Mouse (Mus musculus): Measurements from ENCODE around the gene Abr.

Abr gene

GRCm38 (mm10) chr11:76569436-76569835 lies 52.7 kb downstream of the Abr start:
- DNase-seq (ENCODE audit: low read depth, low spot score): no peak

- DNase-seq (ENCODE audit: low read depth, low spot score): no peak
These were observed 56.0 kb downstream of the Abr start for GRCm38 (mm10) chr11:76566081-76566480.

GRCm38 (mm10) chr11:76562584-76562983 lies 59.5 kb downstream of the Abr start:
- no peak for DNase-seq (ENCODE audit: low read depth, low spot score)

- DNase-seq (ENCODE audit: low read depth, low spot score): peak; percentile 54
These were observed 59.9 kb downstream of the Abr start for GRCm38 (mm10) chr11:76562165-76562564.

GRCm38 (mm10) chr11:76557837-76558236 lies 64.3 kb downstream of the Abr start:
- no peak for DNase-seq (ENCODE audit: low read depth, low spot score)

- DNase-seq (ENCODE audit: low read depth, low spot score): no peak
These were observed 73.9 kb downstream of the Abr start for GRCm38 (mm10) chr11:76548153-76548721.

- DNase-seq (ENCODE audit: low read depth, low spot score): no peak
These were observed 74.7 kb downstream of the Abr start for GRCm38 (mm10) chr11:76547420-76547819.

GRCm38 (mm10) chr11:76546431-76546830 lies 75.7 kb downstream of the Abr start:
- no peak for DNase-seq (ENCODE audit: low read depth, low spot score)

- peak; percentile 35 for DNase-seq (ENCODE audit: low read depth, low spot score)
These were observed 78.8 kb downstream of the Abr start for GRCm38 (mm10) chr11:76543300-76543699.

GRCm38 (mm10) chr11:76540973-76541372 lies 81.1 kb downstream of the Abr start:
- DNase-seq (ENCODE audit: low read depth, low spot score): peak; percentile 53

GRCm38 (mm10) chr11:76537401-76537800 lies 84.7 kb downstream of the Abr start:
- DNase-seq (ENCODE audit: low read depth, low spot score): no peak

- DNase-seq (ENCODE audit: low read depth, low spot score): peak; percentile 74
These were observed 85.3 kb downstream of the Abr start for GRCm38 (mm10) chr11:76536576-76537354.

GRCm38 (mm10) chr11:76532001-76532400 lies 90.1 kb downstream of the Abr start:
- no peak for DNase-seq (ENCODE audit: low read depth, low spot score)

GRCm38 (mm10) chr11:76530966-76531678 lies 91.0 kb downstream of the Abr start:
- DNase-seq (ENCODE audit: low read depth, low spot score): no peak

GRCm38 (mm10) chr11:76530168-76530935 lies 91.8 kb downstream of the Abr start:
- DNase-seq (ENCODE audit: low read depth, low spot score): no peak

GRCm38 (mm10) chr11:76529352-76530141 lies 92.6 kb downstream of the Abr start:
- peak; percentile 52 for DNase-seq (ENCODE audit: low read depth, low spot score)

GRCm38 (mm10) chr11:76525646-76526351 lies 96.3 kb downstream of the Abr start:
- DNase-seq (ENCODE audit: low read depth, low spot score): no peak

GRCm38 (mm10) chr11:76524947-76525346 lies 97.2 kb downstream of the Abr start:
- peak; percentile 77 for DNase-seq (ENCODE audit: low read depth, low spot score)

GRCm38 (mm10) chr11:76523356-76523755 lies 98.8 kb downstream of the Abr start:
- DNase-seq (ENCODE audit: low read depth, low spot score): peak; percentile 83

- DNase-seq (ENCODE audit: low read depth, low spot score): no peak
These were observed 101.2 kb downstream of the Abr start for GRCm38 (mm10) chr11:76520889-76521288.
